Mouse (Mus musculus) urinary bladder, postnatal 14 days (tissue): Measurements from ENCODE around the gene Eepd1.
"Not testable (repeated sequence)": the region's sequence is repeated elsewhere in the genome, so short reads cannot be mapped to it uniquely, and the experiment has no call there.

Experiments
- DNase-seq: peaks from one replicate; pipeline ENCODE4 v3.0.0; 2021; ENCODE audit warnings: low spot score

Gene Eepd1

GRCm38 (mm10) chr9:25481344-25482095 is at the start of gene Eepd1:
Gene Eepd1, plus strand, starts transcription at chr9:25481547.
- DNase-seq = peak; percentile 97

- no peak for DNase-seq
Observed at GRCm38 (mm10) chr9:25438836-25439235, 42.5 kb upstream of the Eepd1 start.

GRCm38 (mm10) chr9:25440046-25440445 is 41.3 kb upstream of the Eepd1 start:
- DNase-seq = not testable (repeated sequence)

- no peak for DNase-seq
Observed at GRCm38 (mm10) chr9:25442041-25442440, 39.3 kb upstream of the Eepd1 start.

- no peak for DNase-seq
Observed at GRCm38 (mm10) chr9:25443029-25443428, 38.3 kb upstream of the Eepd1 start.

- DNase-seq = no peak
Observed at GRCm38 (mm10) chr9:25443546-25443945, 37.8 kb upstream of the Eepd1 start.

- no peak for DNase-seq
Observed at GRCm38 (mm10) chr9:25450394-25450793, 31.0 kb upstream of the Eepd1 start.

GRCm38 (mm10) chr9:25455027-25455426 is 26.3 kb upstream of the Eepd1 start:
- DNase-seq = peak; percentile 14

- peak; percentile 32 for DNase-seq
Observed at GRCm38 (mm10) chr9:25460835-25461555, 20.4 kb upstream of the Eepd1 start.

- DNase-seq = no peak
Observed at GRCm38 (mm10) chr9:25464305-25464704, 17.0 kb upstream of the Eepd1 start.

- DNase-seq = no peak
Observed at GRCm38 (mm10) chr9:25479392-25480020, 1.8 kb upstream of the Eepd1 start.

GRCm38 (mm10) chr9:25480676-25481075 is 671 bp upstream of the Eepd1 start:
- no peak for DNase-seq

- DNase-seq = no peak
Observed at GRCm38 (mm10) chr9:25482322-25482998, 1.1 kb downstream of the Eepd1 start.

GRCm38 (mm10) chr9:25482999-25483347 is 1.6 kb downstream of the Eepd1 start:
- no peak for DNase-seq

- DNase-seq = no peak
Observed at GRCm38 (mm10) chr9:25483931-25484618, 2.7 kb downstream of the Eepd1 start.

GRCm38 (mm10) chr9:25484619-25484986 is 3.3 kb downstream of the Eepd1 start:
- no peak for DNase-seq

GRCm38 (mm10) chr9:25485006-25485405 is 3.7 kb downstream of the Eepd1 start:
- DNase-seq = no peak

GRCm38 (mm10) chr9:25485406-25485805 is 4.1 kb downstream of the Eepd1 start:
- DNase-seq = no peak

GRCm38 (mm10) chr9:25486246-25486807 is 5.0 kb downstream of the Eepd1 start:
- DNase-seq = no peak

- no peak for DNase-seq
Observed at GRCm38 (mm10) chr9:25487446-25488110, 6.2 kb downstream of the Eepd1 start.

- no peak for DNase-seq
Observed at GRCm38 (mm10) chr9:25488581-25488980, 7.2 kb downstream of the Eepd1 start.
